ENCODE assay signal across 15 mouse cellular contexts in genomic region chr8:78021473-78021872, GRCm38 (mm10).
A peak's percentile ranks its signal among the peaks of the same experiment; 100 is the strongest.
DNase-seq lines count a peak whose midpoint lies in the region; ATAC-seq and TF ChIP-seq lines count a peak whose summit lies in the region.
"Had no signal": no experiment of that assay in that cellular context is flagged by ENCODE, and none has a peak within 500 bp of the region (broad histone marks: within the 10 kb centered on the region; RNA-seq: fewer than 3 reads in every experiment).

No protein-coding gene starts in this region.

- H3K36me3 ChIP-seq in heart, embryonic 11.5 days (ENCODE audit: control insufficient read depth, insufficient read depth, low read length), result no peaks in the 10 kb centered on the region
- H3K36me3 ChIP-seq in kidney, embryonic 16.5 days (ENCODE audit: insufficient read depth, low read length), result no peaks in the 10 kb centered on the region
- H3K36me3 ChIP-seq in testis, adult 2 months (ENCODE audit: control insufficient read depth, insufficient read depth, low read length), result no peaks in the 10 kb centered on the region
- H3K36me3 ChIP-seq: embryonic facial prominence, embryonic 13.5 days; forebrain, embryonic 10.5 days; hindbrain, embryonic 12.5 days; liver, embryonic 15.5 days had no signal

- H3K27me3 ChIP-seq in heart, embryonic 11.5 days (ENCODE audit: control insufficient read depth, insufficient read depth, low read length), result no peaks in the 10 kb centered on the region
- H3K27me3 ChIP-seq in kidney, embryonic 16.5 days (ENCODE audit: insufficient read depth, low read length), result no peaks in the 10 kb centered on the region
- H3K27me3 ChIP-seq in testis, adult 2 months (ENCODE audit: control insufficient read depth, insufficient read depth, low read length), result no peaks in the 10 kb centered on the region
- H3K27me3 ChIP-seq: embryonic facial prominence, embryonic 13.5 days; hindbrain, embryonic 12.5 days; liver, embryonic 15.5 days had no signal

- H3K9me3 ChIP-seq in heart, embryonic 11.5 days (replicated peaks; ENCODE audit: control insufficient read depth, low read length), result no peaks in the 10 kb centered on the region
- no peaks in the 10 kb centered on the region for H3K9me3 ChIP-seq in kidney, embryonic 16.5 days (ENCODE audit: low read length)
- H3K9me3 ChIP-seq: embryonic facial prominence, embryonic 13.5 days; forebrain, embryonic 10.5 days; hindbrain, embryonic 12.5 days; liver, embryonic 15.5 days had no signal

- DNase-seq in heart, adult 11 months, result peak; percentile 91
- DNase-seq in kidney, adult 11 months, result no peak
- no peak for DNase-seq in testis, postnatal 14 days (ENCODE audit: low spot score)
- DNase-seq in right cerebral cortex, adult 2 months (ENCODE audit: low spot score in 2 of 2), result no peak
- DNase-seq: B cell, adult 2 months; cerebellum, adult 11 months; thymus, postnatal 4 days had no signal

- H3K4me2 ChIP-seq in heart, embryonic 11.5 days, result no peak overlapping the region
- H3K4me2 ChIP-seq in kidney, embryonic 16.5 days (replicated peaks; ENCODE audit: low read depth, low read length), result no peak overlapping the region
- H3K4me2 ChIP-seq: embryonic facial prominence, embryonic 13.5 days; hindbrain, embryonic 12.5 days; liver, embryonic 15.5 days had no signal

- H3K9ac ChIP-seq in heart, embryonic 11.5 days (ENCODE audit: low read depth, low read length), result no peak overlapping the region
- no peak overlapping the region for H3K9ac ChIP-seq in kidney, embryonic 16.5 days (replicated peaks; ENCODE audit: low read length)
- H3K9ac ChIP-seq: embryonic facial prominence, embryonic 13.5 days; hindbrain, embryonic 12.5 days; liver, embryonic 15.5 days had no signal

- H3K4me3 ChIP-seq in heart, embryonic 11.5 days (ENCODE audit: low read depth, low read length), result no peak overlapping the region
- no peak overlapping the region for H3K4me3 ChIP-seq in kidney, embryonic 16.5 days (ENCODE audit: low read length)
- H3K4me3 ChIP-seq in testis, adult 2 months (ENCODE audit: control insufficient read depth, low read depth, low read length), result no peak overlapping the region
- H3K4me3 ChIP-seq: embryonic facial prominence, embryonic 13.5 days; forebrain, embryonic 10.5 days; hindbrain, embryonic 12.5 days; left cerebral cortex, adult 2 months; liver, embryonic 15.5 days had no signal

- H3K27ac ChIP-seq in heart, embryonic 11.5 days (ENCODE audit: low read depth, low read length), result no peak overlapping the region
- peak overlapping the region; percentile 78 for H3K27ac ChIP-seq in kidney, embryonic 16.5 days (ENCODE audit: low read length)
- peak overlapping the region; percentile 36; the same call in 1 of the 2 replicates for H3K27ac ChIP-seq in testis, adult 2 months (ENCODE audit: control insufficient read depth, insufficient read depth, low read depth, low read length)
- H3K27ac ChIP-seq: embryonic facial prominence, embryonic 13.5 days; forebrain, embryonic 10.5 days; hindbrain, embryonic 12.5 days; left cerebral cortex, adult 2 months; liver, embryonic 15.5 days had no signal

- 0 out of 2 replicates have a peak, but pooled peaks cover 3% of the 10 kb centered on the region for H3K4me1 ChIP-seq in heart, embryonic 11.5 days (ENCODE audit: control insufficient read depth, insufficient read depth, low read length)
- H3K4me1 ChIP-seq in kidney, embryonic 16.5 days (ENCODE audit: insufficient read depth, low read length), result peaks cover 26% of the 10 kb centered on the region
- H3K4me1 ChIP-seq in testis, adult 2 months (ENCODE audit: control insufficient read depth, insufficient read depth, low read length), result no peaks in the 10 kb centered on the region
- H3K4me1 ChIP-seq: liver, embryonic 15.5 days had no signal

- ATAC-seq in heart, embryonic 11.5 days (replicated peaks; ENCODE audit: insufficient number of reproducible peaks, low FRiP score, low TSS enrichment), result no peak
- ATAC-seq in kidney, embryonic 16.5 days (ENCODE audit: low FRiP score, low TSS enrichment), result no peak

- no peak for TF ChIP-seq CTCF in testis, adult 2 months (IDR thresholded peaks at IDR 0.05; ENCODE audit: control insufficient read depth, insufficient read depth, insufficient replicate concordance, low read depth, low read length)

- 41% methylated on average over 2 of the region's 2 CpGs for WGBS in heart, embryonic 11.5 days (ENCODE audit: insufficient replicate concordance)
- WGBS in kidney, embryonic 16.5 days, result 55% methylated on average over 2 of the region's 2 CpGs

- no peak for TF ChIP-seq POLR2A in testis, adult 2 months (IDR thresholded peaks at IDR 0.05; ENCODE audit: control insufficient read depth, low read depth, low read length)
